Mouse (Mus musculus) bone marrow macrophage, adult 2 months (primary cell): ENCODE measurements around the gene Crhr1. TPM values are rescaled to one million over a fixed set of nuclear protein-coding genes. Genes with fewer than 3 reads are reported as not detected.

Experiments used
- H3K27ac ChIP-seq: 2 replicates; pipeline ENCODE4 v1.5.1; 2012; ENCODE audit warnings: low read depth, low read length; ENCODE audit not compliant: insufficient read depth
- H3K4me1 ChIP-seq: 2 replicates; pipeline ENCODE4 v1.6.1; 2012; ENCODE audit warnings: low read length; ENCODE audit not compliant: control insufficient read depth, insufficient read depth
- H3K4me3 ChIP-seq: 2 replicates; pipeline ENCODE4 v1.5.1; 2012; ENCODE audit warnings: mild to moderate bottlenecking, low read length, moderate library complexity; ENCODE audit not compliant: insufficient read depth
- CTCF ChIP-seq: IDR thresholded peaks from 2 replicates; pipeline ENCODE4 v1.5.1; 2012; ENCODE audit warnings: low read depth, mild to moderate bottlenecking, low read length, moderate library complexity
- POLR2A ChIP-seq: IDR thresholded peaks from 2 replicates; pipeline ENCODE4 v1.6.1; 2012; ENCODE audit warnings: mild to moderate bottlenecking, low read depth, low read length, borderline replicate concordance
- polyA plus RNA-seq: library from polyadenylated mRNA; stranded (reverse); fragments of >200 nt; gene quantifications from 2 replicates; pipeline ENCODE4 v1.2.4, GENCODE M21; 2012; ENCODE audit not compliant: missing spikeins, insufficient read depth, insufficient read length

The Crhr1 gene
- polyA plus RNA-seq, 1 experiment = not detected

DNA sequence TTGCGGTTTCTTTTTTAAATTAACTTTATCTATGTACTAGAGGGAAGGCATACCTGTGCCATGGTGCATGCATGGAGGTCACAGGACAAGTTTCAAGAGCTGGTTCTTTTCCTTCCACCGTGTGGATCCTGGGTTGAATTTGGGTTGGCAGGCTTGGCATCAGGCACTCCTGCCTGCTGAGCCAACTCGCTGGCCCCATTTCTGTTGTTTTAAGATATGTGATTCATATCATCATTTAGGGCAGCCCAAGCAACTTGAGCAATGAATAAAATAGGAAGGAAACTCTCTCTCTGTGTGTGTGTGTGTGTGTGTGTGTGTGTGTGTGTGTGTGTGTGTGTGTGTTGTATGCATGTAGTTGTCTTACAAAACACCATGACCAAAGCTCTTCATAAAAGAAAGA, 49.5 kb downstream of the Crhr1 start:
- Histone ChIP-seq H3K4me3 (no peak overlapping the region), H3K4me1 (no peaks in the 10 kb centered on the region), H3K27ac (no peak overlapping the region)
- TF ChIP-seq CTCF = no peak
- no peak for TF ChIP-seq POLR2A

DNA sequence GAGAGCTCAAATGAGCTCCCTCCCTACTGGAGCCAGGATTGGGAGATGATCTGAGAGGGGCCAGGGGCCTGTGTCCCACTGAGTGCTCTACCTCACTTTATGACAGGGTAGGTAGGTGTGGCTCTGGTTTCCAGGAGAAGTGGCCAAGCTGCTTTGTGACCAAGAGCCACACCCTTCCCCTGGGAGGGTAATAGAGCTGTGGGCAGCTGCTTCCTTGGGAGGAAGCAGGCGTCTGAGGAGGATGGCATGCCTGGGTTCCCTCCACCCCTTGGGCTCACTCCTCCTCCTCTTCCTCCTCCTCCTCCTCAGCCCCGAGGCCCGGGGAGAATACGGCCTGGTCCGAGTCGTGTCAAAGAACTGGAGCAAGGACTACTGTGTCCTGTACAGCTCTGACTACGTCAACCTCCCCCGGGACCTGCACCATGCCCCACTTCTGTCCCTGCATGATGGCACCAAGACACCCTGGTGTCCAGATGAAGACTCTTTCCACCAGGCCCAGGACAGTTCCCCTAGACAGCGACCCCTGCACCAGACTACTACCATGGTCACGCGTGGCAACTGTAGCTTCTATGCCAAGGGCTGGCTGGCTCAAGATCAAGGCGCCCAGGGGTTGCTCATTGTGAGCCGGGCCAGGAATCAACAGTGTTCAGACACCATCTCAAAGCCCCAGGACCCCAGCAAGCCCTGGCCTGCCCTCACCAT, 53.6 kb downstream of the Crhr1 start, which contains the start of gene Sppl2c:
Sppl2c (plus strand) TSS at position 193 of the 702 bp plus-strand sequence.
- TF ChIP-seq CTCF (no peak), POLR2A (no peak)
- Histone ChIP-seq H3K4me1 (no peaks in the 10 kb centered on the region), H3K4me3 (no peak within 1 kb of the TSS), H3K27ac (no peak within 1 kb of the TSS)

DNA sequence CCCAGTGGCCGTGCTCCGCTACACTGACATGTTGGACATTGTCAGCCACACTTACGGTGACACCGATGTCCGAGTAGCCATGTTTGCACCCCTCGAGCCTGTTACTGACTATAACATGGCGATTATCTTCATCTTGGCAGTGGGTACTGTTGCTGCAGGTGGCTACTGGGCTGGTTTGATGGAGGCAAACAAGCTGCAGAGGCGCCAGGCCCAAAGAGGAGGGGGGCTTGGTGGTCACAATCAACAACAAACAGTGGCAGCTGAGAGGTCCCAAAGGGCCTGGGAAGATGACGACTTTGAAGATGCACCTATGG, 54.1 kb downstream of the Crhr1 start:
- TF ChIP-seq POLR2A (no peak), CTCF (no peak)
- H3K27ac ChIP-seq = no peak overlapping the region
- H3K4me1 ChIP-seq = no peaks in the 10 kb centered on the region
- H3K4me3 ChIP-seq = no peak overlapping the region

DNA sequence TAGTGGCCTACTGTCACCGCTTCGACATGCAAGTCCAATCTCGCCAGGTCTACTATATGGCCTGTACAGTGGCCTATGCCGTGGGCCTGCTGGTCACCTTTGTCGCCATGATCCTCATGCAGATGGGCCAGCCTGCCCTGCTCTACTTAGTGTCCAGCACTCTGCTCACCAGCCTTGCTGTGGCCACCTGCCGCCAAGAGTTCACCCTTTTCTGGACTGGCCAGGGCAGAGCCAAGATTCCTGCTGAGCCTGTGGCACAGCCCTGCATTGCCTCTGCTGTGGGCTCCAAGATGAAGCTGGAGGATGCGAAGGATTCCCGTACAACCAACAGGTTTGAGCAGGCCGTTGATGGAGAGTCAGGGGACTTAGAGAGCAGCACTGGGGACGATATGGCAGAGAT, 55.1 kb downstream of the Crhr1 start:
- no peak overlapping the region for H3K4me3 ChIP-seq
- no peak for TF ChIP-seq POLR2A
- TF ChIP-seq CTCF = no peak
- H3K27ac ChIP-seq = no peak overlapping the region
- no peaks in the 10 kb centered on the region for H3K4me1 ChIP-seq

DNA sequence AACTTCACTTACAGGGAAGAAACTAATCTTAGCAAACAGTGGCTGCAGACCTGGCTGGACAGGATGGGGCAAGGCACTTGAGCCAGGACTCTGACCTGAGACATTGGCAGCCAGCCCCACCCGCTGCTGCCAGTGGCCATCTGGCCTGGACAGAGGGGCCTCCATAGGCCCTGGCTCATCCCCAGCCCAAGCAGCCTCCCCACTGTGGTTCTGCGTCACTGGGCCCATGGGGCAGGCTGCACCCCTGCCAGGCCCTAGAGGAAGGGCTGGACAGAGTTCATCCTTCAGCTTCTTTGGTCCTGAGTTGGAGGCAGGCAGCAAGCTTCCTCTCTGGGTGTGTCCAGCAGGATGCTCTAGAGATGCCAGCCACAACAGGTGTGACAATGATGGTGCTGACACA, 57.4 kb downstream of the Crhr1 start:
- Histone ChIP-seq H3K4me1 (no peaks in the 10 kb centered on the region), H3K4me3 (no peak overlapping the region), H3K27ac (no peak overlapping the region)
- TF ChIP-seq POLR2A (no peak), CTCF (no peak)

DNA sequence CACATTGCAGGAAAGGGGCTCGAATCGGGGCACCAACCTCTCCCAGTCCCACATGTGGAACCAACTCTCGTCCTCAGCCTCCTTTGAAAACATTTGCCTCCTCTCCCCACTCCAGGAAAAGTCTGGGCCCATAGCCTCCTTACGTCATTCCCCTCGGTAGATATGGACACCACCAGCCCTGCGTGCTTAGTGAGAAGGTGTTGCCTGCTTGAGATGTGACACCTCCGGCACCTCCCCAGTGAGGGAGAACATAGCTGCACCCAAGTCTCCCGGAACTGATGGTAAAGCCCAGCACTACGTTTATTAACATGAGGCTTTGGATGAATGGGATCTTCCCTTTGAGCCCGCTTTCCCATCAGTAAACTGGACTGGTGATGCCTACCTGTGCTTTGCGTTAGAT, 62.7 kb downstream of the Crhr1 start:
- H3K4me3 ChIP-seq = no peak overlapping the region
- TF ChIP-seq POLR2A = no peak
- no peak for TF ChIP-seq CTCF
- no peak overlapping the region for H3K27ac ChIP-seq
- no peaks in the 10 kb centered on the region for H3K4me1 ChIP-seq

DNA sequence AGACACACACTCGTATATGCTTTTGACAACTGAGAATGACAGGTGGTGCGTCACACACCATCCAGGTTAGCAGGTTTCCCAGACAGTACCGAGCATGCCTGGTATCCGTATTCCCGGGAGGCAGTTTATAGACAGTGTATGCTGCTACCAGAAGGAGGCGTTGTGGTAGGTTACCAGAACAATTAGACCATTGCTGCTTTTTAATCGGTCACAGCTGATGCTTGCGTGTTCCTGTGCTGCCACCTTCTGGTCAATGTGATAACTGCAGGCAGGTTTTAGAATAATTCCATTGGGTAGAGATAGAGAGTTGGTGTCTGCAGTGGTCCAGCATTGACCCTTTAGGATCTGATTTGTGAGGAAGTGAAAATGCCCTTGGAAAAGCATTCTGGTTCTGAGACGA, 63.1 kb downstream of the Crhr1 start:
- Histone ChIP-seq H3K4me1 (no peaks in the 10 kb centered on the region), H3K4me3 (no peak overlapping the region), H3K27ac (no peak overlapping the region)
- TF ChIP-seq POLR2A = no peak
- peak; percentile 57 for TF ChIP-seq CTCF

DNA sequence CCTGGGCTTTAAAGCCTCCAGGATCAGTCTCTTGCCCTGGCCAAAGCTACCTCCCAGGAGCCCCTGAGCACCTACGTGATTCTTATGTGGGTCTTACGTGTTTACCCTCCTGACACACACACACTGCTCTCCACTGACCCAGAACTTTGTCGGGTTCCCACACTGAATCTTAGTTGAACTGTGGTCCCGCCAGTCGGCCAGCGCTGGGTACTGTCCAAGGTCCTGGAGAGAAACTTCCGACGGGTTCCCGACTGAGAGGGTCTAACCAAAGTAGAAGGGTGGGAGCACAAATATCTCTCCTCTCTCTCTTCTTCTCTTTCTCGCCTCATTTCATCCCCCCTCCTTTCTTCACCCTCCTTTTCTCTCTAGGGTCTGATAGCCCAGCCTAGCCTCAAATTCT, 65.2 kb downstream of the Crhr1 start:
- no peak overlapping the region for H3K4me3 ChIP-seq
- no peak for TF ChIP-seq POLR2A
- TF ChIP-seq CTCF = no peak
- H3K4me1 ChIP-seq = no peaks in the 10 kb centered on the region
- H3K27ac ChIP-seq = no peak overlapping the region

DNA sequence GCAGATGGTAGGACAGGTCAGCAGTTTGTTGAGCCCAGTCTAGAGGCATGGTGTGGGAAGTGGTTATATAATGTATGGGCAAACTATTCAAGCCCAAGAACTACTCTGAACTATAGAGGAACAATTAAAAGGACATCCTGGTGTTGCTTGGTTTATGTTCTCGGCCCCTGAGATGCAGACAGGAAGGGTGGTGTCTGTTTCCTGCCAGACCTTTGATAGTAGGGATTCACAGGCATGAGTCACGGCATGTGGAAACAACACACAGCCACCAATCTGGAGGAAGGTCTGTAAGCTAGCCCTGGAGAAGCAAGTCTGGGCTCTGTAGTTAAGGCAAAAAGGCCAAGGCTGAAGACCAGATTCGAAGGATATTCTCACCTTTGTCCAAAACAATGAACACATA, 70.6 kb downstream of the Crhr1 start:
- no peak overlapping the region for H3K27ac ChIP-seq
- H3K4me1 ChIP-seq = no peaks in the 10 kb centered on the region
- H3K4me3 ChIP-seq = no peak overlapping the region
- TF ChIP-seq POLR2A = no peak
- TF ChIP-seq CTCF = no peak

DNA sequence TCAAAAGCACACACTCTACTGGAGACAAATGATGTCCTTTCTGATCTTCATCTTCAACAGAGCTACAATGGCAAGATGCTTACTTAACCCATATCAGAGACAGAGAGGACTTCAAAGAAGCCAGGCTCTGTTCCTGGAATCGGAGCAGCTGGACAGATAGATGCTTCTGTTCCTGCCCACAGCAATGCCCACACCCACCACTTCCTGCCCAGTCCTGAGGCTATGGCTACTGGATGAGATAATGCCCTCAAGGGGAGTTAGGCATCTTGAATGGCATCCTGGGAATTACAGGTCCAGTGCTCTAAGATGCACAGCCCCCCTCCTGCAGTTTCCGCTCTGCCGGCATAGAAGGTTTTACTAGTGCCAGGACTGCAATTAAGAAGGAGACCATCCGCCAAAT, 73.9 kb downstream of the Crhr1 start:
- Histone ChIP-seq H3K27ac (no peak overlapping the region), H3K4me3 (no peak overlapping the region), H3K4me1 (no peaks in the 10 kb centered on the region)
- no peak for TF ChIP-seq POLR2A
- TF ChIP-seq CTCF = no peak

DNA sequence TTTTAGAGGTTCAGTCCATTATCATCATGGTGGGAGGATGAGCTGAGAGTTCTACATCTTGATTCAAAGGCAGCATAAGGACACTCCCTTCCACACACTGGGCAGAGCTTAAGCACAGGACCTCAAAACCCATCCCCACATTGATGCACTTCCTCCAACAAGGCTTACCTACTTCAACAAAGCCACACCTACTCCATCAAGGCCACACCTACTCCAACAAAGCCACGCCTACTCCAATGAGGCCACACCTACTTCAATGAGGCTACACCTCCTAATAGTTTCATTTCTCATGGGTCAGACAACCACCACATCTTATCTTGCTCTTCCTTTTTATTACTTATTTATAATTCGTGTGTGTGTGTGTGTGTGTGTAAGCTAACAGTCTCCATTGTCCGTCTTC, 76.4 kb downstream of the Crhr1 start:
- Histone ChIP-seq H3K4me1 (no peaks in the 10 kb centered on the region), H3K4me3 (no peak overlapping the region), H3K27ac (no peak overlapping the region)
- TF ChIP-seq CTCF (no peak), POLR2A (no peak)
